Mouse (Mus musculus) midbrain, embryonic 11.5 days (tissue): ENCODE measurements around the gene Klhl10. TPM values are rescaled to one million over a fixed set of nuclear protein-coding genes. Genes with fewer than 3 reads are reported as not detected.

Source experiments
- ATAC-seq: fragments of 200-750 bp; cut with Nextera tagmentation; 2 replicates; pipeline ENCODE4 v1.8.0; 2017; ENCODE audit warnings: moderate TSS enrichment, moderate library complexity; ENCODE audit not compliant: low FRiP score
- DNase-seq: peaks from one replicate; pipeline ENCODE4 v3.0.0; 2015; ENCODE audit warnings: low spot score; ENCODE audit errors: missing footprints
- H3K27ac ChIP-seq: fragments of 300-500 bp; sonication (generic); 2 replicates; pipeline ENCODE4 v1.5.1; 2014; ENCODE audit warnings: low read depth, low read length
- H3K27me3 ChIP-seq: fragments of 300-500 bp; sonication (generic); 2 replicates; pipeline ENCODE4 v1.6.1; 2014; ENCODE audit warnings: mild to moderate bottlenecking, low read length, moderate library complexity, mixed read lengths; ENCODE audit not compliant: control insufficient read depth, insufficient read depth
- H3K36me3 ChIP-seq: fragments of 300-500 bp; sonication (generic); 2 replicates; pipeline ENCODE4 v1.6.1; 2014; ENCODE audit warnings: mild to moderate bottlenecking, low read length, moderate library complexity, mixed read lengths; ENCODE audit not compliant: control insufficient read depth, insufficient read depth
- H3K4me1 ChIP-seq: fragments of 300-500 bp; sonication (generic); 2 replicates; pipeline ENCODE4 v1.6.1; 2014; ENCODE audit warnings: low read length; ENCODE audit not compliant: control insufficient read depth, insufficient read depth
- H3K4me2 ChIP-seq: fragments of 300-500 bp; sonication (generic); 2 replicates; pipeline ENCODE4 v1.6.1; 2014; ENCODE audit warnings: mild to moderate bottlenecking, moderate library complexity
- H3K4me3 ChIP-seq: fragments of 300-500 bp; sonication (generic); 2 replicates; pipeline ENCODE4 v1.5.1; 2014; ENCODE audit warnings: low read depth, low read length
- H3K9ac ChIP-seq: fragments of 300-500 bp; sonication (generic); 2 replicates; pipeline ENCODE4 v1.6.1; 2014; ENCODE audit warnings: low read length
- H3K9me3 ChIP-seq: fragments of 300-500 bp; sonication (generic); 2 replicates; pipeline ENCODE4 v1.6.1; 2016; ENCODE audit warnings: low read length; ENCODE audit not compliant: control insufficient read depth
- WGBS: fragments of 180-500 bp; shearing (Covaris S2); extraction: QIAGEN DNeasy Blood & Tissue Kit; methylation state at CpG from one replicate; pipeline ENCODE4 v1.1.7; 2014; 5-methylcytosine and 5-hydroxymethylcytosine counted together
- polyA plus RNA-seq: library from polyadenylated mRNA; unstranded; fragments of >200 nt; fragmentation: Nextera tagmentation; extraction: Ambion mirVana; gene quantifications from 2 replicates; pipeline ENCODE4 v1.2.1, GENCODE M21; 2014

The Klhl10 gene
- polyA plus RNA-seq, 1 experiment from 2014 or later = 0.61 TPM

- Histone ChIP-seq H3K4me3 (peak within 1 kb of the TSS; percentile 94), H3K4me1 (peaks cover 10% of the 10 kb centered on the region), H3K9me3 (no peaks in the 10 kb centered on the region), H3K9ac (peak within 1 kb of the TSS; percentile 94), H3K27me3 (no peaks in the 10 kb centered on the region), H3K4me2 (peak within 1 kb of the TSS; percentile 63), H3K27ac (peak within 1 kb of the TSS; percentile 72), H3K36me3 (peaks cover 6% of the 10 kb centered on the region; the same call in 1 of the 2 replicates)
- ATAC-seq (peak; percentile 92), DNase-seq (peak; percentile 100)
- under 1% methylated on average over 83 of the region's 83 CpGs for WGBS
Measured at GRCm38 (mm10) chr11:100472197-100472934, 30.6 kb downstream of the Klhl10 start, which contains the start of gene Klhl11. Klhl11 (minus strand) TSS chr11:100472741.

GRCm38 (mm10) chr11:100472935-100473295, 31.2 kb downstream of the Klhl10 start:
- Histone ChIP-seq H3K36me3 (peaks cover 6% of the 10 kb centered on the region; the same call in 1 of the 2 replicates), H3K27ac (no peak overlapping the region), H3K27me3 (no peaks in the 10 kb centered on the region), H3K9me3 (no peaks in the 10 kb centered on the region), H3K4me3 (peak overlapping the region; percentile 94; the same call in 1 of the 2 replicates), H3K4me2 (no peak overlapping the region), H3K9ac (no peak overlapping the region), H3K4me1 (peaks cover 10% of the 10 kb centered on the region)
- DNase-seq (no peak), ATAC-seq (no peak; the same call in none of the 2 replicates)
- WGBS = 29% methylated on average over 5 of the region's 5 CpGs

GRCm38 (mm10) chr11:100476281-100476680, 34.6 kb downstream of the Klhl10 start:
- Histone ChIP-seq H3K9me3 (no peaks in the 10 kb centered on the region), H3K4me1 (peaks cover under 1% of the 10 kb centered on the region; the same call in 1 of the 2 replicates), H3K36me3 (peaks cover 27% of the 10 kb centered on the region), H3K9ac (no peak overlapping the region), H3K27me3 (no peaks in the 10 kb centered on the region), H3K4me3 (no peak overlapping the region), H3K4me2 (no peak overlapping the region), H3K27ac (no peak overlapping the region)
- 95% methylated on average over 5 of the region's 5 CpGs for WGBS
- ATAC-seq = no peak
- no peak for DNase-seq

- peaks cover 37% of the 10 kb centered on the region for H3K36me3 ChIP-seq
- H3K4me3 ChIP-seq = no peak overlapping the region
- no peaks in the 10 kb centered on the region for H3K4me1 ChIP-seq
- no peaks in the 10 kb centered on the region for H3K9me3 ChIP-seq
- no peak overlapping the region for H3K9ac ChIP-seq
- no peak overlapping the region for H3K27ac ChIP-seq
- H3K4me2 ChIP-seq = no peak overlapping the region
- 94% methylated on average over 7 of the region's 7 CpGs for WGBS
- H3K27me3 ChIP-seq = no peaks in the 10 kb centered on the region
- DNase-seq = no peak
- no peak for ATAC-seq
Measured at GRCm38 (mm10) chr11:100479152-100479551, 37.4 kb downstream of the Klhl10 start.

- no peak overlapping the region for H3K4me3 ChIP-seq
- H3K27me3 ChIP-seq = no peaks in the 10 kb centered on the region
- H3K36me3 ChIP-seq = peaks cover 29% of the 10 kb centered on the region
- H3K9ac ChIP-seq = no peak overlapping the region
- 96% methylated on average over 3 of the region's 3 CpGs for WGBS
- no peaks in the 10 kb centered on the region for H3K9me3 ChIP-seq
- H3K4me2 ChIP-seq = no peak overlapping the region
- ATAC-seq (no peak), DNase-seq (no peak)
- H3K27ac ChIP-seq = no peak overlapping the region
- H3K4me1 ChIP-seq = no peaks in the 10 kb centered on the region
Measured at GRCm38 (mm10) chr11:100484461-100484860, 42.7 kb downstream of the Klhl10 start.

GRCm38 (mm10) chr11:100485801-100486538, 44.3 kb downstream of the Klhl10 start:
- Histone ChIP-seq H3K9ac (no peak overlapping the region), H3K27me3 (no peaks in the 10 kb centered on the region), H3K4me1 (no peaks in the 10 kb centered on the region), H3K27ac (no peak overlapping the region), H3K9me3 (no peaks in the 10 kb centered on the region), H3K4me2 (no peak overlapping the region), H3K36me3 (peaks cover 32% of the 10 kb centered on the region), H3K4me3 (no peak overlapping the region)
- WGBS = 90% methylated on average over 8 of the region's 8 CpGs
- DNase-seq (peak; percentile 88), ATAC-seq (no peak)

- no peak overlapping the region for H3K27ac ChIP-seq
- no peak overlapping the region for H3K9ac ChIP-seq
- whole genome bisulfite sequencing = 89% methylated on average over 6 of the region's 6 CpGs
- H3K27me3 ChIP-seq = no peaks in the 10 kb centered on the region
- DNase-seq (no peak), ATAC-seq (no peak)
- H3K4me1 ChIP-seq = no peaks in the 10 kb centered on the region
- no peaks in the 10 kb centered on the region for H3K9me3 ChIP-seq
- no peak overlapping the region for H3K4me2 ChIP-seq
- peaks cover 46% of the 10 kb centered on the region for H3K36me3 ChIP-seq
- no peak overlapping the region for H3K4me3 ChIP-seq
Measured at GRCm38 (mm10) chr11:100490951-100491350, 49.2 kb downstream of the Klhl10 start.

- H3K4me3 ChIP-seq = no peak overlapping the region
Measured at GRCm38 (mm10) chr11:100493771-100494170, 52.1 kb downstream of the Klhl10 start.

GRCm38 (mm10) chr11:100500241-100500640, 58.5 kb downstream of the Klhl10 start:
- Histone ChIP-seq H3K4me3 (no peak overlapping the region), H3K4me1 (peaks cover 9% of the 10 kb centered on the region), H3K27me3 (no peaks in the 10 kb centered on the region), H3K4me2 (no peak overlapping the region), H3K9me3 (no peaks in the 10 kb centered on the region), H3K27ac (no peak overlapping the region), H3K36me3 (peaks cover 55% of the 10 kb centered on the region), H3K9ac (no peak overlapping the region)
- DNase-seq = no peak
- WGBS = 79% methylated on average over 3 of the region's 3 CpGs
- ATAC-seq = no peak

More at GRCm38 (mm10) chr11:100493771-100494170, 52.1 kb downstream of the Klhl10 start:
- no peak overlapping the region for H3K9ac ChIP-seq
- H3K36me3 ChIP-seq = peaks cover 64% of the 10 kb centered on the region
- H3K4me2 ChIP-seq = no peak overlapping the region
- DNase-seq (no peak), ATAC-seq (no peak)
- no peaks in the 10 kb centered on the region for H3K27me3 ChIP-seq
- H3K4me1 ChIP-seq = no peaks in the 10 kb centered on the region
- no peaks in the 10 kb centered on the region for H3K9me3 ChIP-seq
- WGBS = 96% methylated on average over 12 of the region's 12 CpGs
- H3K27ac ChIP-seq = no peak overlapping the region
